Mouse (Mus musculus) colon, adult 2 months (tissue): Measurements from ENCODE around the gene Lztfl1. TPM values are rescaled to one million over a fixed set of nuclear protein-coding genes. Genes with fewer than 3 reads are reported as not detected.

ENCODE experiments used
- polyA plus RNA-seq: library from polyadenylated mRNA; depleted of rRNA; stranded (reverse); fragments of >200 nt; gene quantifications from 2 replicates; pipeline ENCODE4 v1.2.3, GENCODE M21; 2012; rRNA removed

The Lztfl1 gene
- polyA plus RNA-seq = 0.87 and 1.1 TPM in 2 replicates

DNA sequence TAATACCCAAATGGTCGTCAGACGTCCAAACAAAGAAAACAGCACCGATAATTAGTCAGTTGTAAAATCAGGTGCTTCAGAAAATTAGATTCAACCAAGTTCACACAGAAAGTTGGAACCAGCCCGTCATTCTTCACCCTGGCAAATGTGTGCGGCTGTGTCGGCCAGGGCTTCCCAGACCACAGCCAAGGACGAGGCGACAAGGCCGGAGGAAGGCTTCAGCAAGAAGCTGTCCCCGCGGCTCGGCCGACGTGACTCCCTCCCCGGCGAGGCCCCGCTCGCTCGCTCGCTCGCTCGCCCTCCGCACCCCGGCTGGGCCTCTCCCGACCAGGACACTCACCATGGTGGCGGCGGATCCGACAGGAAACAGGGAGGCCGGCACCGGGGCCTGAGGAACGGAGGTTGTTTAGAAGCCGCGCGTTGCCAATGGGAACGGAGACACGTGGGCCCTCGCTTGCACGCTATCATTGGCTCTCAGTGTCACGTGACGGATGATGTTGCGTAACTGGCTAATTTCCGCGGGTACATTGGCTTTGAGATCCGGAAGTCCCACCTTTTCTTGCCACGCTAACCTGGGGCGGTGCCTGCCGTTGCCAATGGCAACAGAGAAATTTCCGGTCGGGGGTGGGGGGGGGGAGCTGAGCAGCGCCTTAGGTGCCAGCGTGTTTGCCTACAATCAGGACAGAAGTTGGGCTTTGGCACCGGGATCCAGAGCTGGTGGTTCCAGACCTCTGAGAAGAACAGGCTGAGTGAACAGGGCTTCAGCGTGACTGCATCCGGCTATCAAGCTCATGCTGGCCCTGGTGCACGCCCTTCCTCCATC, at the start of gene Lztfl1:
Lztfl1 (minus strand) TSS at position 512 of the 823 bp plus-strand sequence.

DNA sequence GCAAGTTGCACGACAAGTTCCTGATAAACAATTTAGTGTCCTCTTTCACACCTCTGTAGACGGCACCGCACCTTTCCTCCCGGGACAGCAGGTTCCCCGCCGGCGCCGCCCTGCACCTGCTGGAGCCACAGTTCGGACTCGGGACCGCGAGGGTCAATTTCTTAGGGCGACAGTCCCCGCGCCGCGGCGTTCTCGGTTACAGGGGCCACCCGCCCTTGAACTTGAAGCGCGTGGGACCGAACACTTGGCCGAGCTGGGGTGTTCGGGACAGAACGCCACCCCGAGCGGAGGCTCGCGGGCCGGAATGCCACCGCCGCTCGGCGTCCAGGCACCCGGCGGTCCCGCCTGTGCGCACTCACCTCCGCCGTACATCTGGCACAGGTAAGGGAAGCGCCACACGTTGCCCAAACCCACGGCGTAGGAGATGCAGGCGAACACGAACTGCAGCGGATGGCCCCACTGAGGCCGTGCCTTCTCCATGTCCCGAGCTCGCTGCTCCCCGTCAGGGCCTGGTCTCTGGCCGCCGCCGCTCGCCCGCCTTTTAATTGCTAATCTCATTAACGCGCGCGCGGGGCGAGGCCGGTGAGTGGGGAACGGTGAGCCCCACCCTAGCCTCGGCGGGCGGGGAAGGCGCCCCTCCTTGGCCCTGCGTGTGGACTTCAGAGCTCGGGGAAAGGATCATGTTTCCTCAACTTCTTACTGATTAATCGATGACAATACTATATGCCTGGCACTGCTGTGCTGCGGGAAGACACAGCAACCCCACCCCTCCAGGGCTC, 39.0 kb downstream of the Lztfl1 start, which contains the start of the genes Ccr9 and Slc6a20a:
Ccr9 (plus strand) TSS at position 113 of the 779 bp plus-strand sequence.
Slc6a20a (minus strand) TSS at position 559 of the 779 bp plus-strand sequence.

Other genes starting within 250 kb of the Lztfl1 start
- gene Limd1, start 239.0 kb downstream of the Lztfl1 start, polyA plus RNA-seq = 41.3 and 42.5 TPM in 2 replicates
- 3.8 and 4.2 TPM in 2 replicates for gene Sacm1l, start 187.9 kb downstream of the Lztfl1 start, polyA plus RNA-seq
- gene Slc6a20b, start 85.1 kb downstream of the Lztfl1 start, polyA plus RNA-seq = 0.06 TPM in 2 replicates
- gene Ccr9, start 39.3 kb downstream of the Lztfl1 start, polyA plus RNA-seq = 0.31 and 0.64 TPM in 2 replicates
- gene Slc6a20a, start 38.8 kb downstream of the Lztfl1 start, polyA plus RNA-seq = 4.0 and 5.8 TPM in 2 replicates
- gene Cxcr6, start 88.8 kb upstream of the Lztfl1 start, polyA plus RNA-seq = 0.35 and 0.80 TPM in 2 replicates
- gene Fyco1, start 134.2 kb upstream of the Lztfl1 start, polyA plus RNA-seq = 4.3 and 6.0 TPM in 2 replicates
- 0.19 and 0.22 TPM in 2 replicates for gene Xcr1, start 144.3 kb upstream of the Lztfl1 start, polyA plus RNA-seq